Mouse (Mus musculus) thymus, postnatal 14 days (tissue): ENCODE data around the gene Gstm7.
"Not testable (repeated sequence)": the region's sequence is repeated elsewhere in the genome, so short reads cannot be mapped to it uniquely, and the experiment has no call there.

Experiments used
- DNase-seq: peaks from one replicate; pipeline ENCODE4 v3.0.0; 2021

Gene Gstm7

GRCm38 (mm10) chr3:107931670-107932069 is at the start of gene Gstm7:
Gstm7 (minus strand) TSS chr3:107931817.
- DNase-seq = peak; percentile 88

- no peak for DNase-seq
Measured at GRCm38 (mm10) chr3:107981261-107981660, 49.6 kb upstream of the Gstm7 start.

GRCm38 (mm10) chr3:107977691-107978090 is 46.1 kb upstream of the Gstm7 start:
- no peak for DNase-seq

- DNase-seq = no peak
Measured at GRCm38 (mm10) chr3:107974237-107974636, 42.6 kb upstream of the Gstm7 start.

- no peak for DNase-seq
Measured at GRCm38 (mm10) chr3:107972070-107972469, 40.5 kb upstream of the Gstm7 start.

- DNase-seq = not testable (repeated sequence)
Measured at GRCm38 (mm10) chr3:107971101-107971500, 39.5 kb upstream of the Gstm7 start.

- no peak for DNase-seq
Measured at GRCm38 (mm10) chr3:107968724-107969395, 37.2 kb upstream of the Gstm7 start, which contains the start of gene Gstm3. Gstm3 (minus strand) TSS chr3:107969283.

- no peak for DNase-seq
Measured at GRCm38 (mm10) chr3:107966631-107967030, 35.0 kb upstream of the Gstm7 start.

- DNase-seq = no peak
Measured at GRCm38 (mm10) chr3:107965592-107965991, 34.0 kb upstream of the Gstm7 start.

GRCm38 (mm10) chr3:107964656-107965308 is 33.2 kb upstream of the Gstm7 start:
- no peak for DNase-seq

GRCm38 (mm10) chr3:107964026-107964425 is 32.4 kb upstream of the Gstm7 start:
- no peak for DNase-seq

GRCm38 (mm10) chr3:107955260-107955659 is 23.6 kb upstream of the Gstm7 start:
- not testable (repeated sequence) for DNase-seq

- no peak for DNase-seq
Measured at GRCm38 (mm10) chr3:107953906-107954305, 22.3 kb upstream of the Gstm7 start.

GRCm38 (mm10) chr3:107953328-107953755 is 21.7 kb upstream of the Gstm7 start:
- peak; percentile 51 for DNase-seq

GRCm38 (mm10) chr3:107950531-107950930 is 18.9 kb upstream of the Gstm7 start:
- DNase-seq = no peak

GRCm38 (mm10) chr3:107949461-107949860 is 17.8 kb upstream of the Gstm7 start:
- not testable (repeated sequence) for DNase-seq

GRCm38 (mm10) chr3:107945729-107946128 is 14.1 kb upstream of the Gstm7 start:
- DNase-seq = peak; percentile 12

- no peak for DNase-seq
Measured at GRCm38 (mm10) chr3:107943239-107943990, 11.8 kb upstream of the Gstm7 start, which contains the start of gene Gstm6. Gstm6 (minus strand) TSS chr3:107943749.

GRCm38 (mm10) chr3:107941261-107941660 is 9.6 kb upstream of the Gstm7 start:
- no peak for DNase-seq

GRCm38 (mm10) chr3:107940524-107940923 is 8.9 kb upstream of the Gstm7 start:
- no peak for DNase-seq

- no peak for DNase-seq
Measured at GRCm38 (mm10) chr3:107939830-107940229, 8.2 kb upstream of the Gstm7 start.

- DNase-seq = peak; percentile 58
Measured at GRCm38 (mm10) chr3:107939403-107939802, 7.8 kb upstream of the Gstm7 start.

- DNase-seq = no peak
Measured at GRCm38 (mm10) chr3:107935888-107936287, 4.3 kb upstream of the Gstm7 start.

- DNase-seq = no peak
Measured at GRCm38 (mm10) chr3:107935268-107935667, 3.7 kb upstream of the Gstm7 start.
